Mouse (Mus musculus) liver, postnatal 0 days (tissue): Measurements from ENCODE around the gene Nln.

Experiments used
- CTCF ChIP-seq: sonication (generic); IDR thresholded peaks from 2 replicates; pipeline ENCODE4 v1.5.1; 2016; ENCODE audit warnings: antibody characterized with exemption, low read depth
- EP300 ChIP-seq: IDR thresholded peaks from 2 replicates; pipeline ENCODE4 v1.6.1; 2016; ENCODE audit warnings: antibody characterized with exemption, low read depth, mild to moderate bottlenecking

DNA sequence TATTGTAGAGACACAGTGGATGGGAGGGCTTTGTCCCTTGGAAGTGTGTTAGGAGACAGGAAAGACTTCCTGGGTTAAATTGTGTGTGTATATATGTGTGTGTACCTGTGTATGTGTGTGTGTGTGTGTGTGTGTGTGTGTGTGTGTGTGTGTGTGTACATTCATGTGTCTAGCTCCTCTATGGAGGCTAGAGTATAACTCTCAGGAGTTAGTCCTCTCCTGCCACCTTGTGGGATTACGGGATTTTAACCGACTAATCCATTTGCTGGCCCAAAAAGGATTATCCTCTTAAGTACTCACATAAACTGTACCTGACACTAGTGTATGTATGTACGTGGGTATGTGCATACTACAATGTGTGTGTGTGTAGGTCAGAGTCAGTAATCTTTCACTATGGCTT, 60.6 kb downstream of the Nln start:
- TF ChIP-seq EP300: no peak
- peak; percentile 59 for TF ChIP-seq CTCF
